Mouse (Mus musculus): ENCODE measurements around the gene Cpn2. TPM values are rescaled to one million over a fixed set of nuclear protein-coding genes. Genes with fewer than 3 reads are reported as not detected.

Gene Cpn2
- polyA plus RNA-seq, 1 experiment: 0.01 TPM

- Histone ChIP-seq H3K4me3 (ENCODE audit: insufficient read depth, poor library complexity, severe bottlenecking) (no peak overlapping the region), H3K79me3 (ENCODE audit: low read depth) (no peaks in the 10 kb centered on the region), H3ac (ENCODE audit: control insufficient read depth, insufficient read length, low read depth) (no peak overlapping the region), H3K36me3 (ENCODE audit: control insufficient read depth, insufficient read depth) (peaks cover 26% of the 10 kb centered on the region), H3K27me3 (ENCODE audit: control insufficient read depth, insufficient read depth, insufficient read length) (no peaks in the 10 kb centered on the region), H3K79me2 (ENCODE audit: control insufficient read depth, insufficient read depth) (no peaks in the 10 kb centered on the region)
- TF ChIP-seq USF1 (IDR thresholded peaks at IDR 0.05; ENCODE audit: low read depth): no peak
- no peak for TF ChIP-seq MAX (IDR thresholded peaks at IDR 0.05)
- no peak for TF ChIP-seq MYOD1 (IDR thresholded peaks at IDR 0.05; ENCODE audit: control insufficient read depth, insufficient read length, low read depth)
- no peak for TF ChIP-seq FOSL1 (IDR thresholded peaks at IDR 0.05; ENCODE audit: insufficient read depth, low read length, poor library complexity, severe bottlenecking)
- no peak for TF ChIP-seq MYOG (IDR thresholded peaks at IDR 0.05; ENCODE audit: control insufficient read depth, extremely low read depth, insufficient read length)
- no peak for TF ChIP-seq CEBPB (IDR thresholded peaks at IDR 0.05; ENCODE audit: low read depth)
- TF ChIP-seq CTCF (IDR thresholded peaks at IDR 0.05; ENCODE audit: control insufficient read depth, insufficient read depth, insufficient read length): no peak
Measured at GRCm38 (mm10) chr16:30308616-30309394, 41.5 kb upstream of the Cpn2 start.

DNA sequence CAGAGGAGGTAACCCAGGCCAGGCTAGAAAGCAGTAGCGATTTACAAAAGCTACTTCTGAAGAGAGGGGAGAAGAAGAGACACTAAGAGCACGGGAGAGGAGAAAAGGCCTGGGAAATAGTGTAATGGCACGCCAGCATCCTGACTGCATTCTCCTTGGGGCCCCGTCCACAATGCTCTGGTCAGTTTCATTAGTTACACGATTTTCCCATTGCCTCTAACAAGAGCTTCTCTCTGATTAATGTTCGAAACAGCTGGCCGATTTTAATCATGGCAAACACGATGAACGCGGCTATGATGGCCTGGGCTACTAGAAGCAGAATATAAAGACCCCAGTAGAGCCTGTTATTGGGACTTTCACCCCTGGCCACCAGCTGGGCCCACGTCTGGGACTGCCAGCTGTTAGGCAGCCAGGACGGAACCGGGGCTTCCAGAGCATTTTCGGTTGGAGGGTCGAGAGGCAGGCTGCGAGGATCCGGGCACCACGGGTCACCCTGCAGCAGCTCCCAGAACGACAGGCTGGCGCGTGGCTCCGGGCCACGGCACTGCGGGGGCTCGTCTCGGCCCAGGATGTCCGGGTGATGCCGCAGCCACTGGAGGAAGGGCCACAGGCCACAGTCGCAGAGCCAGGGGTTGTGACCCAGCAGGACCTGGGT is 40.8 kb upstream of the Cpn2 start:
- H3K27me3 ChIP-seq (ENCODE audit: control insufficient read depth, insufficient read depth, insufficient read length): no peaks in the 10 kb centered on the region
- H3K4me3 ChIP-seq (ENCODE audit: insufficient read depth, poor library complexity, severe bottlenecking): no peak overlapping the region
- H3K36me3 ChIP-seq (ENCODE audit: control insufficient read depth, insufficient read depth): peaks cover 19% of the 10 kb centered on the region
- no peak overlapping the region for H3ac ChIP-seq (ENCODE audit: control insufficient read depth, insufficient read length, low read depth)
- no peaks in the 10 kb centered on the region for H3K79me3 ChIP-seq (ENCODE audit: low read depth)
- no peak for TF ChIP-seq CTCF (IDR thresholded peaks at IDR 0.05; ENCODE audit: control insufficient read depth, insufficient read depth, insufficient read length)
- no peak for TF ChIP-seq FOSL1 (IDR thresholded peaks at IDR 0.05; ENCODE audit: insufficient read depth, low read length, poor library complexity, severe bottlenecking)
- no peak for TF ChIP-seq MYOG (IDR thresholded peaks at IDR 0.05; ENCODE audit: control insufficient read depth, extremely low read depth, insufficient read length)
- TF ChIP-seq MYOD1 (IDR thresholded peaks at IDR 0.05; ENCODE audit: control insufficient read depth, insufficient read length, low read depth): no peak
- no peak for TF ChIP-seq CEBPB (IDR thresholded peaks at IDR 0.05; ENCODE audit: low read depth)
- no peaks in the 10 kb centered on the region for H3K79me2 ChIP-seq (ENCODE audit: control insufficient read depth, insufficient read depth)

DNA sequence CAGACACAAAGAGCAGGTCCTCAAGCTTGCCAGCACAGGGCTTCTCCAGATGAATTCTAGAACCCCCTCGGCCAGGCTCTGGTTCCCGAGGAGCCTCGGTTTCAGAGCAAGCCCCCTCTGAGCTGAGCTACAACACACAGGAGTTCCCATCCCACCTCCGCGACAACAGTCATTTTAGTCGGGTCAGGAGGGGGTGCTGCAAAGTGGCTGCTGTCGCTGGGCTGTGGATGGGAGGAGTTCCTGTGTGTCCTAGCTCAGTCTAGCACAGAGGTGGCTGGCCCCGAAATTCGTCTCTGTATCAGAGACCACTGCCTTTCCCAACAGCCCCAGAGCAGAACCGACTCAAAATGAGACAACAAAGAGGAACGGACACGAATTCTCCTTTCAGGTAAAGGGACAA is 40.0 kb upstream of the Cpn2 start:
- H3K79me3 ChIP-seq (ENCODE audit: low read depth): no peaks in the 10 kb centered on the region
- H3K27me3 ChIP-seq (ENCODE audit: control insufficient read depth, insufficient read depth, insufficient read length): no peaks in the 10 kb centered on the region
- no peaks in the 10 kb centered on the region for H3K79me2 ChIP-seq (ENCODE audit: control insufficient read depth, insufficient read depth)
- H3K36me3 ChIP-seq (ENCODE audit: control insufficient read depth, insufficient read depth): peaks cover 12% of the 10 kb centered on the region
- H3ac ChIP-seq (ENCODE audit: control insufficient read depth, insufficient read length, low read depth): no peak overlapping the region
- TF ChIP-seq CTCF (IDR thresholded peaks at IDR 0.05; ENCODE audit: control insufficient read depth, insufficient read depth, insufficient read length) (no peak), USF1 (IDR thresholded peaks at IDR 0.05; ENCODE audit: low read depth) (no peak), CEBPB (IDR thresholded peaks at IDR 0.05; ENCODE audit: low read depth) (no peak), FOSL1 (IDR thresholded peaks at IDR 0.05; ENCODE audit: insufficient read depth, low read length, poor library complexity, severe bottlenecking) (no peak), MYOD1 (IDR thresholded peaks at IDR 0.05; ENCODE audit: control insufficient read depth, insufficient read length, low read depth) (no peak), MYOG (IDR thresholded peaks at IDR 0.05; ENCODE audit: control insufficient read depth, extremely low read depth, insufficient read length) (no peak), MAX (IDR thresholded peaks at IDR 0.05) (no peak)
- H3K4me3 ChIP-seq (ENCODE audit: insufficient read depth, poor library complexity, severe bottlenecking): no peak overlapping the region

- Histone ChIP-seq H3K79me3 (ENCODE audit: low read depth) (no peaks in the 10 kb centered on the region), H3K79me2 (ENCODE audit: control insufficient read depth, insufficient read depth) (no peaks in the 10 kb centered on the region), H3K4me3 (ENCODE audit: insufficient read depth, poor library complexity, severe bottlenecking) (no peak overlapping the region), H3K36me3 (ENCODE audit: control insufficient read depth, insufficient read depth) (no peaks in the 10 kb centered on the region), H3K27me3 (ENCODE audit: control insufficient read depth, insufficient read depth, insufficient read length) (no peaks in the 10 kb centered on the region), H3ac (ENCODE audit: control insufficient read depth, insufficient read length, low read depth) (no peak overlapping the region)
- TF ChIP-seq MYOG (IDR thresholded peaks at IDR 0.05; ENCODE audit: control insufficient read depth, extremely low read depth, insufficient read length): no peak
- TF ChIP-seq MAX (IDR thresholded peaks at IDR 0.05): no peak
- TF ChIP-seq CEBPB (IDR thresholded peaks at IDR 0.05; ENCODE audit: low read depth): no peak
- TF ChIP-seq USF1 (IDR thresholded peaks at IDR 0.05; ENCODE audit: low read depth): no peak
- TF ChIP-seq CTCF (IDR thresholded peaks at IDR 0.05; ENCODE audit: control insufficient read depth, insufficient read depth, insufficient read length): no peak
Measured at GRCm38 (mm10) chr16:30306102-30306501, 38.8 kb upstream of the Cpn2 start.

DNA sequence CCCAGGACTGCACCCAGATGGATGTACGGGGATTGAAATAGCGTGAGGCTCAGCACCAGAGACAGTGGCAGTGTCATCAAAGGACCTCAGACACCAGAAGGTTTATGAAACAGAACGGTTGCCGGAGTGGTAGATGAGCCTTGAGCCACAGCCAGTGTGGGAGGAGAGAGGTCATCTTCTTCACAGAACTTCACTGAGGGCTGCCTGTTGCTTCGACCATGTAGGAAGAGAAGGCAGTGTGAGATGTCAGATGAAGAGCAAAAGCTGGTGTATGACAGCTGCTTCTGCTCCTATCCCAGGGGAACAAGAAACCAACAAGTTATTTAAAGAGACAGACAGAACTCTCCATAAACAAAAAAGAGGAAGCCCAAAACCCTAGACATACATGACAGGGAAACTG is 36.9 kb upstream of the Cpn2 start:
- Histone ChIP-seq H3ac (ENCODE audit: control insufficient read depth, insufficient read length, low read depth) (no peak overlapping the region), H3K36me3 (ENCODE audit: control insufficient read depth, insufficient read depth) (no peaks in the 10 kb centered on the region), H3K79me2 (ENCODE audit: control insufficient read depth, insufficient read depth) (no peaks in the 10 kb centered on the region), H3K79me3 (ENCODE audit: low read depth) (no peaks in the 10 kb centered on the region), H3K4me3 (ENCODE audit: insufficient read depth, poor library complexity, severe bottlenecking) (no peak overlapping the region), H3K27me3 (ENCODE audit: control insufficient read depth, insufficient read depth, insufficient read length) (no peaks in the 10 kb centered on the region)
- TF ChIP-seq FOSL1 (IDR thresholded peaks at IDR 0.05; ENCODE audit: insufficient read depth, low read length, poor library complexity, severe bottlenecking) (no peak), USF1 (IDR thresholded peaks at IDR 0.05; ENCODE audit: low read depth) (no peak), MYOD1 (IDR thresholded peaks at IDR 0.05; ENCODE audit: control insufficient read depth, insufficient read length, low read depth) (no peak), MAX (IDR thresholded peaks at IDR 0.05) (no peak), CTCF (IDR thresholded peaks at IDR 0.05; ENCODE audit: control insufficient read depth, insufficient read depth, insufficient read length) (no peak), MYOG (IDR thresholded peaks at IDR 0.05; ENCODE audit: control insufficient read depth, extremely low read depth, insufficient read length) (no peak)
